Mouse (Mus musculus): ENCODE results near the gene 5730409E04Rik.

Gene 5730409E04Rik

GRCm38 (mm10) chr4:126631922-126632321 is 22.3 kb downstream of the 5730409E04Rik start:
- in situ Hi-C loops (cut with MboI; ENCODE audit: low sequenced_read_pairs), result no loop called here

DNA sequence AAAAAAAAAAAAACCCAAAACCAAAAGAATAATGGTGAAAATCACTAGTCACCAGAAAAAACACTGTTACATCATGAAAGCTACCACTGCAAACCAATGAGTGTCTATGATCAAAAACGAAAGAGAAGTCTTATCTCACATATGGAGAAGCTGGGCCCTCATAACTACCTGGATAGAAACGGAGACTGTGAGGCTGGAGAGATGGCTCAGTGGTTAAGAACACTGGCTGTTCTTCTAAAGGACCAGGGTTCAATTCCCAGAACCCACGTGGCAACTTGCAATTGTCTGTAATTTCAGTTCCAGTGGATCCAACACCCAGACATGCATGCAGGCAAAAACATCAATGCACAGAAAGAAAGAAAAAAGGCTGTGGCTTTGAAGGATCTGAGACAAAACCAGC is 23.1 kb downstream of the 5730409E04Rik start:
- in situ Hi-C loops (cut with MboI; ENCODE audit: low sequenced_read_pairs), result no loop called here

DNA sequence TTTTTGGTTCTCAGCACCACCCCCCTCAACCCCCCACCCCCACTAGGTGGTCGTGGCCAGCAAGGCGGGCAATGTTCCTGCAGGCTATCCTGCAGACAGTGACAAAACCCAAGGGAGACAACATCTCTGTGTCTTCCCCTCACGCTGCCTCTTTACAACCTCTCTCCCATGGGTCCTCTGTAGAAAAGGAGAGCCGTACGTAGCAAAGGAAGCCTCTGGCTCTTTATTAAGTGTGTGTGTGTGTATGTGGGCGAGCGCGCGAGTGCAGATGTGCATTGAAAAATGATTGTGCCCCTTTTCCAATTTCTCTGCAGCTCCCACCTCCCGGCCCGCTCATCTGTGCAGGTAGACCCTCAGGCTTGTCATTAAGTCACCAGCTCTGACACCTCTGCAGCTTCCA is 26.7 kb downstream of the 5730409E04Rik start:
- in situ Hi-C loops (cut with MboI; ENCODE audit: low sequenced_read_pairs), result no loop called here

GRCm38 (mm10) chr4:126637446-126637845 is 27.8 kb downstream of the 5730409E04Rik start:
- in situ Hi-C loops (cut with MboI; ENCODE audit: low sequenced_read_pairs), result no loop called here

DNA sequence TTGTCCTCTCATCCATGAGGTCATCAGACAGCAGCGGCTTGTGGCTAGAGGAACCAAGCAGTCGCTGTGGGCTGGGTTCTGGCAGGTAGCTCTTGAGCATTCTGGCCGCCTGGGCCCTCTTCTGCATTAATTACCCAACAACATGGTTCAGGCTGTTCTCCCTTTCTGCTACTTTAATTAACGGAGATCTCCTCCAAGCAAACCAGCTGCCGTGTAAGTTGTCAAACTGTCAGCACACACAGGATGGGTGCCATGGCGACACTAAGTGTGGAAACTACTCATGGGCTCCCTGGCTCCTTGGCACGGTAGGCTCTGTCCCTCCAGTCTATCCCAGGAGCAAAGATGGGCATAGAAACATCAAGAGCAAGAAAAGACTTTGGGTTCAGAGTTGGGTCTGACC is 29.7 kb downstream of the 5730409E04Rik start:
- in situ Hi-C loops (cut with MboI; ENCODE audit: low sequenced_read_pairs), result no loop called here

- in situ Hi-C loops (cut with MboI; ENCODE audit: low sequenced_read_pairs), result no loop called here
Observed at GRCm38 (mm10) chr4:126641901-126642300, 32.3 kb downstream of the 5730409E04Rik start.

GRCm38 (mm10) chr4:126643815-126644214 is 34.2 kb downstream of the 5730409E04Rik start:
- in situ Hi-C loops (cut with MboI; ENCODE audit: low sequenced_read_pairs), result no loop called here

DNA sequence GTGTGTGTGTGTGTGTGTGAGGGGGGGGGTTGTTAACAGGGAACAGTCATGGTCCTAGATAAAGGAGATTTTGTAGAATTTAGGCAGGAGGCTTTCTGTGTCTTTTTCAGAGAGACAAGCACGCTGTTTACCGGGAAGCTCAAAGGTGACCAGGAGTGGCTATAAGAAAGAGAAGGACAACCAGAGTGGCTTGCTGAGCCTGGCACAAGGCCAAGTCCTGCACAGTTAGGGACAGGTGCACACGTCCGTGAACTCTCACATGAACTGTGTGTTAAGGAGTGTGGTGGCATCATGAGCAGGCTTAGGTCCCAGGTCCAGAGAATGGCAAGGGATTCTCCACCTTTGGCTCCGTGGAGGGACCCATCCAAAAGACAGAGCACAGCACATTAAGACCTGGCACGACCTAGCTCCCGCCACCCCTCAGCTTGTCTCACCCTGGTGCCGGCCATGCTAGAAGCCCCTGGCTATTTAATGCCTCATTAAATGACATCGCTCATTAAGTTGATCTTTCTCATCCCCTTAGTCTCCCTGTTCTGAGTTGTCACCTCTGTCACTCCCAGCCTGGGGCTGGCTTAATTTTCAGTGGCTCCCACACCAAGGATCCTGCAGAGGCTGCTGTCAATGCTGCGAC is 34.8 kb downstream of the 5730409E04Rik start:
- in situ Hi-C loops (cut with MboI; ENCODE audit: low sequenced_read_pairs), result no loop called here

- in situ Hi-C loops (cut with MboI; ENCODE audit: low sequenced_read_pairs), result no loop called here
Observed at GRCm38 (mm10) chr4:126647996-126648910, 38.6 kb downstream of the 5730409E04Rik start.

DNA sequence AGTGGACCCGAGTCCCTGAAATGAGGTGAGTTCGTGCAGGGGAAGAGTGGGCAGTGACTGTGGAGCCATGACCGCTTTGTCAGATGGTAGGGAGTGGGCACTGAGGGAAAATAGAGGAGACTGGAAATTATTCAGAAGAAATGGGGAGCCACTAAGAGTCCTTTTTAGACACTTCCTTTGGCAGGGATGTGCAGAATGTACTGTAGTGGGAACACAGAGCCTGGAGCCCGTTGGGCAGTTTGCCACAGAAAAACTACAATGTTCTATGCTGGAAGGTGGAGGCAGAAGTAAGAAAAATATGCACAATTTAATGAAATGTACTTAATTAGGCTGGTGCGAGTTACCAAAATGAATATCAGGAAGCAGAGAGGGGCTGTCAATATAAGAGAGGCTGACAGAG is 43.5 kb downstream of the 5730409E04Rik start:
- in situ Hi-C loops (cut with MboI; ENCODE audit: low sequenced_read_pairs), result no loop called here

GRCm38 (mm10) chr4:126655356-126655755 is 45.7 kb downstream of the 5730409E04Rik start:
- in situ Hi-C loops (cut with MboI; ENCODE audit: low sequenced_read_pairs), result no loop called here

GRCm38 (mm10) chr4:126661249-126661648 is 51.6 kb downstream of the 5730409E04Rik start:
- in situ Hi-C loops (cut with MboI; ENCODE audit: low sequenced_read_pairs), result no loop called here
